37 mouse cellular contexts compared by ENCODE assay signal in genomic region chr15:57535514-57535913, GRCm38 (mm10). TPM values are rescaled to one million over a fixed set of nuclear protein-coding genes. Genes with fewer than 3 reads are reported as not detected.
"Had no signal": no experiment of that assay in that cellular context is flagged by ENCODE, and none has a peak within 500 bp of the region (broad histone marks: within the 10 kb centered on the region; RNA-seq: fewer than 3 reads in every experiment).

No protein-coding gene starts in this region.

- ATAC-seq: liver, embryonic 12.5 days; liver, postnatal 0 days; midbrain, embryonic 13.5 days; midbrain, embryonic 15.5 days; midbrain, embryonic 16.5 days had no signal

- H3K27me3 ChIP-seq: limb, embryonic 12.5 days; limb, embryonic 13.5 days; limb, embryonic 15.5 days; liver, embryonic 12.5 days; liver, embryonic 13.5 days; liver, embryonic 15.5 days; lung, embryonic 15.5 days; megakaryocyte, embryonic 14.5 days; midbrain, embryonic 12.5 days; midbrain, embryonic 13.5 days; midbrain, embryonic 15.5 days; neural tube, embryonic 12.5 days had no signal

- H3K4me3 ChIP-seq: left cerebral cortex, adult 2 months; limb, embryonic 10.5 days; limb, embryonic 12.5 days; limb, embryonic 13.5 days; limb, embryonic 15.5 days; liver, embryonic 12.5 days; liver, embryonic 13.5 days; liver, embryonic 15.5 days; lung, embryonic 15.5 days; megakaryocyte, embryonic 14.5 days; midbrain, embryonic 10.5 days; midbrain, embryonic 12.5 days; midbrain, embryonic 13.5 days; midbrain, embryonic 15.5 days; neural tube, embryonic 12.5 days had no signal

- H3K4me2 ChIP-seq: limb, embryonic 12.5 days; limb, embryonic 13.5 days; limb, embryonic 15.5 days; liver, embryonic 11.5 days; liver, embryonic 12.5 days; liver, embryonic 13.5 days; liver, embryonic 15.5 days; lung, embryonic 14.5 days; lung, embryonic 15.5 days; midbrain, embryonic 11.5 days; midbrain, embryonic 12.5 days; midbrain, embryonic 13.5 days; midbrain, embryonic 15.5 days; neural tube, embryonic 12.5 days had no signal

- H3K27ac ChIP-seq: left cerebral cortex, adult 2 months; limb, embryonic 10.5 days; limb, embryonic 12.5 days; limb, embryonic 13.5 days; limb, embryonic 15.5 days; liver, embryonic 12.5 days; liver, embryonic 13.5 days; liver, embryonic 14.5 days; liver, embryonic 15.5 days; lung, embryonic 15.5 days; macrophage; midbrain, embryonic 10.5 days; midbrain, embryonic 12.5 days; midbrain, embryonic 13.5 days; midbrain, embryonic 15.5 days; neural tube, embryonic 12.5 days had no signal

- DNase-seq: left cerebral cortex, postnatal 4 days; liver; liver, embryonic 13.5 days; liver, postnatal 0 days; lung, adult 18-20 months; lung, adult 2 months; lung, postnatal 10 days; lung, postnatal 14 days; lung, postnatal 36 days; lung, postnatal 4 days; midbrain, embryonic 14.5 days had no signal

- H3K9me3 ChIP-seq: limb, embryonic 10.5 days; limb, embryonic 12.5 days; limb, embryonic 13.5 days; limb, embryonic 15.5 days; liver, embryonic 12.5 days; liver, embryonic 13.5 days; liver, embryonic 15.5 days; lung, embryonic 15.5 days; megakaryocyte, embryonic 14.5 days; midbrain, embryonic 10.5 days; midbrain, embryonic 12.5 days; midbrain, embryonic 13.5 days; midbrain, embryonic 15.5 days; neural tube, embryonic 12.5 days had no signal

- H3K9ac ChIP-seq: limb, embryonic 12.5 days; limb, embryonic 13.5 days; limb, embryonic 15.5 days; liver, embryonic 12.5 days; liver, embryonic 13.5 days; liver, embryonic 14.5 days; liver, embryonic 15.5 days; liver, postnatal 0 days; lung, embryonic 14.5 days; lung, embryonic 15.5 days; midbrain, embryonic 12.5 days; midbrain, embryonic 13.5 days; midbrain, embryonic 15.5 days; neural tube, embryonic 12.5 days had no signal

- H3K36me3 ChIP-seq: limb, embryonic 10.5 days; limb, embryonic 12.5 days; limb, embryonic 13.5 days; limb, embryonic 15.5 days; liver, embryonic 12.5 days; liver, embryonic 13.5 days; liver, embryonic 15.5 days; lung, embryonic 15.5 days; midbrain, embryonic 10.5 days; midbrain, embryonic 12.5 days; midbrain, embryonic 13.5 days; midbrain, embryonic 15.5 days; neural tube, embryonic 12.5 days had no signal

- H3K4me1 ChIP-seq: limb, embryonic 12.5 days; limb, embryonic 13.5 days; liver, embryonic 12.5 days; liver, embryonic 13.5 days; liver, embryonic 15.5 days; lung, embryonic 15.5 days; megakaryocyte, embryonic 14.5 days; midbrain, embryonic 10.5 days; midbrain, embryonic 12.5 days; midbrain, embryonic 13.5 days; midbrain, embryonic 15.5 days had no signal

RNA-seq across cellular contexts. Expression of gene Slc22a22, which starts 58.1 kb away (rescaled TPM):
- polyA plus RNA-seq: limb, embryonic 10.5 days; limb, embryonic 11.5 days; limb, embryonic 12.5 days; limb, embryonic 13.5 days; limb, embryonic 15.5 days; liver, adult 2 months; liver, embryonic 11.5 days; liver, embryonic 12.5 days; liver, embryonic 13.5 days; liver, embryonic 14.5 days; liver, embryonic 15.5 days; liver, embryonic 16.5 days; liver, postnatal 0 days; lung, embryonic 14.5 days; lung, embryonic 15.5 days; lung, embryonic 16.5 days; macrophage; midbrain, embryonic 10.5 days; midbrain, embryonic 11.5 days; midbrain, embryonic 12.5 days; midbrain, embryonic 13.5 days; midbrain, embryonic 14.5 days; midbrain, embryonic 15.5 days; midbrain, embryonic 16.5 days; midbrain, postnatal 0 days; neural tube, embryonic 11.5 days; neural tube, embryonic 12.5 days had no signal
